Mouse (Mus musculus): ENCODE results near the gene Tbc1d13. TPM values are rescaled to one million over a fixed set of nuclear protein-coding genes. Genes with fewer than 3 reads are reported as not detected.

The Tbc1d13 gene
- total RNA-seq, 1 experiment from 2014 or later: 31.4 TPM

Other genes starting within 250 kb of the Tbc1d13 start
- 82.9 and 92.5 TPM in 2 replicates for gene Odf2, start 244.5 kb upstream of the Tbc1d13 start, total RNA-seq (2017)
- 71.4 and 79.7 TPM in 2 replicates for gene Gle1, start 198.3 kb upstream of the Tbc1d13 start, total RNA-seq (2017)
- 135 and 155 TPM in 2 replicates for gene Sptan1, start 168.2 kb upstream of the Tbc1d13 start, total RNA-seq (2017)
- 8.4 and 11.6 TPM in 2 replicates for gene Wdr34, start 84.9 kb upstream of the Tbc1d13 start, total RNA-seq (2017)
- gene Set, start 76.4 kb upstream of the Tbc1d13 start, total RNA-seq (2017): 1,010 and 1,764 TPM in 2 replicates
- gene Pkn3, start 56.1 kb upstream of the Tbc1d13 start, total RNA-seq (2017): 20.9 and 24.7 TPM in 2 replicates
- 5.4 and 6.5 TPM in 2 replicates for gene Zdhhc12, start 40.1 kb upstream of the Tbc1d13 start, total RNA-seq (2017)
- gene Zer1, start 9.2 kb upstream of the Tbc1d13 start, total RNA-seq (2017): 12.6 and 15.6 TPM in 2 replicates
- gene Endog, start 37.7 kb downstream of the Tbc1d13 start, total RNA-seq (2017): 3.2 and 8.1 TPM in 2 replicates
- 24.7 and 42.1 TPM in 2 replicates for gene Spout1, start 44.7 kb downstream of the Tbc1d13 start, total RNA-seq (2017)
- gene Kyat1, start 72.1 kb downstream of the Tbc1d13 start, total RNA-seq (2017): 9.3 and 10.3 TPM in 2 replicates
- gene Lrrc8a, start 104.0 kb downstream of the Tbc1d13 start, total RNA-seq (2017): 11.3 and 15.3 TPM in 2 replicates
- gene Gm28035, start 106.8 kb downstream of the Tbc1d13 start, total RNA-seq (2017): 1.4 TPM in 1 of 2 replicates, not detected in the other
- 1.2 and 2.1 TPM in 2 replicates for gene Phyhd1, start 132.5 kb downstream of the Tbc1d13 start, total RNA-seq (2017)
- gene Gm28038, start 147.3 kb downstream of the Tbc1d13 start, total RNA-seq (2017): not detected in 2 replicates
- gene Dolk, start 152.6 kb downstream of the Tbc1d13 start, total RNA-seq (2017): 8.8 and 9.9 TPM in 2 replicates
- 18.9 and 25.4 TPM in 2 replicates for gene Nup188, start 152.7 kb downstream of the Tbc1d13 start, total RNA-seq (2017)
- 30.4 and 41.2 TPM in 2 replicates for gene Sh3glb2, start 225.6 kb downstream of the Tbc1d13 start, total RNA-seq (2017)
- gene Miga2, start 230.5 kb downstream of the Tbc1d13 start, total RNA-seq (2017): 7.4 and 14.8 TPM in 2 replicates